Mouse (Mus musculus) erythroblast, embryonic 14.5 days (primary cell): ENCODE measurements at regions not wholly inside any gene's neighbourhood (a gene's known extent, or its start where the extent isn't known, plus 50 kb on each side); places are given as distances from the start of the nearest gene placed in this dataset.

Source experiments
- GATA1 ChIP-seq: IDR thresholded peaks from 2 replicates; pipeline ENCODE4 v1.6.1; 2012; ENCODE audit warnings: low read length, inconsistent platforms, mixed read lengths
- TAL1 ChIP-seq: IDR thresholded peaks from 3 replicates; pipeline ENCODE4 v1.6.1; 2012; ENCODE audit warnings: low read length, inconsistent platforms, mixed read lengths

- no peak for TF ChIP-seq GATA1
- no peak for TF ChIP-seq TAL1
These were observed 91.0 kb upstream of the Cadm1 start for GRCm38 (mm10) chr9:47438976-47439375.
